Mouse (Mus musculus) liver, embryonic 16.5 days (tissue): ENCODE measurements around the gene Wdr37. TPM values are rescaled to one million over a fixed set of nuclear protein-coding genes. Genes with fewer than 3 reads are reported as not detected.
"Not testable (repeated sequence)": the region's sequence is repeated elsewhere in the genome, so short reads cannot be mapped to it uniquely, and the experiment has no call there.

Source experiments
- ATAC-seq: fragments of 200-750 bp; cut with Nextera tagmentation; 2 replicates; pipeline ENCODE4 v1.8.0; 2017; ENCODE audit warnings: low read depth, mild to moderate bottlenecking, moderate number of reproducible peaks, moderate library complexity
- H3K27ac ChIP-seq: fragments of 300-500 bp; sonication (generic); 2 replicates; pipeline ENCODE4 v1.5.1; 2014; ENCODE audit warnings: mild to moderate bottlenecking, low read length
- H3K27me3 ChIP-seq: fragments of 300-500 bp; sonication (generic); 2 replicates; pipeline ENCODE4 v1.6.1; 2014; ENCODE audit warnings: low read depth, low read length, mixed read lengths; ENCODE audit not compliant: control insufficient read depth, insufficient read depth
- H3K36me3 ChIP-seq: fragments of 300-500 bp; sonication (generic); 2 replicates; pipeline ENCODE4 v1.6.1; 2014; ENCODE audit warnings: mild to moderate bottlenecking; ENCODE audit not compliant: control insufficient read depth, insufficient read depth
- H3K4me1 ChIP-seq: fragments of 300-500 bp; sonication (generic); 2 replicates; pipeline ENCODE4 v1.6.1; 2014; ENCODE audit warnings: low read depth, low read length, mixed read lengths; ENCODE audit not compliant: control insufficient read depth
- H3K4me2 ChIP-seq: fragments of 300-500 bp; sonication (generic); 2 replicates; pipeline ENCODE4 v1.6.1; 2014; ENCODE audit warnings: low read depth, low read length, mixed read lengths
- H3K4me3 ChIP-seq: fragments of 300-500 bp; sonication (generic); 2 replicates; pipeline ENCODE4 v1.5.1; 2014; ENCODE audit warnings: low read depth, mild to moderate bottlenecking, low read length
- H3K9ac ChIP-seq: fragments of 300-500 bp; sonication (generic); 2 replicates; pipeline ENCODE4 v1.6.1; 2014; ENCODE audit warnings: low read depth, low read length
- H3K9me3 ChIP-seq: fragments of 300-500 bp; sonication (generic); replicated peaks from 2 replicates; pipeline ENCODE4 v1.6.1; 2016; ENCODE audit warnings: low read length; ENCODE audit not compliant: control insufficient read depth
- whole genome bisulfite sequencing: fragments of 180-500 bp; shearing (Covaris S2); extraction: QIAGEN DNeasy Blood & Tissue Kit; methylation state at CpG from one replicate; pipeline ENCODE4 v1.1.7; 2014; ENCODE audit not compliant: insufficient replicate concordance; 5-methylcytosine and 5-hydroxymethylcytosine counted together
- polyA plus RNA-seq: library from polyadenylated mRNA; unstranded; fragments of >200 nt; fragmentation: Nextera tagmentation; extraction: Ambion mirVana; gene quantifications from 2 replicates; pipeline ENCODE4 v1.2.1, GENCODE M21; 2015

Wdr37 gene
- polyA plus RNA-seq = 6.8 and 7.2 TPM in 2 replicates

DNA sequence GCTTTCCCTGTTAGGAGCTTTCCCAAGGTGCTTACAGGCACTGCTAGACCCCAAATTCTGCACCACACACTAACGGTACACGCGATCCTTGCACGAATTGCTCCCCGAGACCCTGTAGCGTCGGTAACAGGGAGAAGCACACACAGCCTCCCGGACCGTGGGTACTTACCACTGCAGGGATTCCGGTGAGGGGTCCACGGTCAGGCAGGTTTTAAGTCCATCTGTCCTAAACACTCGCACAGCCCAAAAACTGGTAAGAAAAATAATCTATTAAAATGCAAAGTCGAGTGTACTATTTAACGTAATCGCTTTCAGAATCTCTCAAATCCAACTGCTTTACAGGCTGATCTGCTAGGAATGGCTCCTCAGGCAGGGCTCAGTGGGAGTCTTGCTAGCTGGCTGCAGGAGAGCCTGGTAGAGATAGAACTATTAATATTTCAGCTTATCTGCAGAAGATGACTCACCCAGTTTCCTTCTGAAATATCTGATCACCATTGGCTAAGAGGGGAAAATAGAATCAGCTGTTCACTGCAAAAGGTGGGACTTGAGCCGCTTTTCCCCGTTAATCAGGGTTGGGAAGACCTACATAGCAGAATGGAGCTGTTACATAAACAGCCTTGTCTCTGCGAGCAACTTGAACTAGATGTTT is at the start of gene Wdr37:
Gene Wdr37 (minus strand): TSS at position 596 of the 649 bp plus-strand sequence.
- H3K27me3 ChIP-seq = no peaks in the 10 kb centered on the region
- H3K4me1 ChIP-seq = peaks cover 15% of the 10 kb centered on the region
- H3K9me3 ChIP-seq = no peaks in the 10 kb centered on the region
- peak within 1 kb of the TSS; percentile 81 for H3K9ac ChIP-seq
- WGBS = under 1% methylated on average over 18 of the region's 18 CpGs
- peak; percentile 68 for ATAC-seq
- peak within 1 kb of the TSS; percentile 96 for H3K27ac ChIP-seq
- peak within 1 kb of the TSS; percentile 80 for H3K4me3 ChIP-seq
- peak within 1 kb of the TSS; percentile 83 for H3K4me2 ChIP-seq
- H3K36me3 ChIP-seq = no peaks in the 10 kb centered on the region

GRCm38 (mm10) chr13:8913890-8914289 is 42.2 kb upstream of the Wdr37 start:
- 77% methylated on average over 8 of the region's 8 CpGs for WGBS
- not testable (repeated sequence) for H3K9me3 ChIP-seq, H3K27ac ChIP-seq, H3K27me3 ChIP-seq, ATAC-seq, H3K4me1 ChIP-seq, H3K36me3 ChIP-seq, H3K4me2 ChIP-seq, H3K9ac ChIP-seq, H3K4me3 ChIP-seq

GRCm38 (mm10) chr13:8905986-8906385 is 34.3 kb upstream of the Wdr37 start:
- not testable (repeated sequence) for H3K4me2 ChIP-seq, H3K4me3 ChIP-seq, H3K27ac ChIP-seq, H3K9me3 ChIP-seq, H3K36me3 ChIP-seq, H3K27me3 ChIP-seq, ATAC-seq, H3K9ac ChIP-seq, H3K4me1 ChIP-seq
- 61% methylated on average over 2 of the region's 2 CpGs for WGBS

GRCm38 (mm10) chr13:8888603-8889002 is 16.9 kb upstream of the Wdr37 start:
- Histone ChIP-seq H3K4me1 (peaks cover 7% of the 10 kb centered on the region), H3K27me3 (no peaks in the 10 kb centered on the region), H3K27ac (no peak overlapping the region), H3K9ac (no peak overlapping the region), H3K9me3 (no peaks in the 10 kb centered on the region), H3K4me2 (no peak overlapping the region), H3K4me3 (no peak overlapping the region), H3K36me3 (peaks cover 8% of the 10 kb centered on the region; the same call in 1 of the 2 replicates)
- no peak for ATAC-seq
- WGBS = 93% methylated on average over 1 of the region's 1 CpGs

DNA sequence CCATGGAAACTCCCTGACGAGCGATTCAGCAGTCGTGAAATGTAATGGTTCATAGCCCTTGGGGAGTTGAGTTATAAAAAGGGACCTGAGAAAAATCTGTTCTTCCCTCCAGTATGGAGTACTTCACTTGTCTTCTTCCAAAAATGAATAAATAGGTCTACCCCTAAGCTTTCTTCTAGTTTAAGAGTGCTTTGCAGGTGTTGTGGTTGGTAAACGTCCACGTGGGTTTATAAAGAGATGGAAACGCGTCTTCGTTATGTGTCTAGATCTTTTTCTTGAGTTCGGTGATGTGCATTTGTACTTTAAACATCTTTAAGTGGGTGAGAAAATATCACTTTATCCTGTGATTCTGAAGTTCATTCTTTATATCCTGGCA is 14.5 kb upstream of the Wdr37 start:
- H3K4me2 ChIP-seq = peak overlapping the region; percentile 90
- H3K4me1 ChIP-seq = peaks cover 7% of the 10 kb centered on the region
- 4% methylated on average over 9 of the region's 9 CpGs for WGBS
- ATAC-seq = no peak
- H3K9me3 ChIP-seq = no peaks in the 10 kb centered on the region
- peak overlapping the region; percentile 40 for H3K27ac ChIP-seq
- peak overlapping the region; percentile 74 for H3K9ac ChIP-seq
- H3K36me3 ChIP-seq = peaks cover 8% of the 10 kb centered on the region; the same call in 1 of the 2 replicates
- H3K4me3 ChIP-seq = peak overlapping the region; percentile 70
- no peaks in the 10 kb centered on the region for H3K27me3 ChIP-seq

DNA sequence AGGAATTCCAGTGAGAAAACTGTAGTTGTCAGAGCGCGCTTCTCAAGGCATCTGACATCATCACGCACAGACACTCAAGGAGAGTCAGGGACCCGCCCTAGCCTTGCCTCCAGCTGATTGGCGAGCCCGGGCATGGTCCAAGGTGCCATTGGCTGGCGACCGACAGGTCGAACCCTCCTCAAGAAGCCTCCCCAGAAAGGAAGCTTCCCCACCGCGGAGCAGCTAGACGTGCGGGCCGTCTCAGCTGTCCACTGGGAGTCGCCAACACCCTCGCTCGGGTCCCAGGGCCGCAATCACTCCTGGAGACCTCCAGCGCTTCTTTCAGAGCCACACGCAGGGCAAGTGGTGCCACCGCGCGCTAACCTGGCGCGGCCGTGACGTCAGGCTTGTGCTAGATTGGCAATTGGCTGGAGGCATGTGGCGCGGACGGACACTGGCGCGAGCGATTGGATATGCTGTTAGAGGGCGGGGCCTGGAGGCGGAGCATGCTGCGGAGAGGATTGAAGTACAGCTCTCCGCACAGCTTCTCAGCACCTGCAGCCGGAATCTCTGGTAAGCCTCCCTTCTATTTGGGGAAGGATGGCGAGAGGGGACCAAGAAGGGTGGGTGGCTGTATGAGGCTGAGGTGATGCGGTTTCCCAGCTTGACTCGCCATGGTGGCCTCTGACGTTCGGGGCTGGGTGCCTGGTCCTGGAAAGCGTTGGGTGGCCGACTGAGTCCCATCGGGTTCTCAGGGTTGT is 13.9 kb upstream of the Wdr37 start, which contains the start of gene Idi1:
Gene Idi1 (plus strand): TSS at position 57 of the 740 bp plus-strand sequence.
- H3K27ac ChIP-seq = peak within 1 kb of the TSS; percentile 72
- under 1% methylated on average over 46 of the region's 46 CpGs for WGBS
- H3K4me1 ChIP-seq = peaks cover 7% of the 10 kb centered on the region
- H3K4me3 ChIP-seq = peak within 1 kb of the TSS; percentile 70
- peak; percentile 98 for ATAC-seq
- H3K9me3 ChIP-seq = no peaks in the 10 kb centered on the region
- H3K36me3 ChIP-seq = peaks cover 8% of the 10 kb centered on the region; the same call in 1 of the 2 replicates
- no peaks in the 10 kb centered on the region for H3K27me3 ChIP-seq
- peak within 1 kb of the TSS; percentile 90 for H3K4me2 ChIP-seq
- H3K9ac ChIP-seq = peak within 1 kb of the TSS; percentile 74

GRCm38 (mm10) chr13:8883870-8884269 is 12.2 kb upstream of the Wdr37 start:
- ATAC-seq = not testable (repeated sequence)
- 68% methylated on average over 5 of the region's 5 CpGs for WGBS

DNA sequence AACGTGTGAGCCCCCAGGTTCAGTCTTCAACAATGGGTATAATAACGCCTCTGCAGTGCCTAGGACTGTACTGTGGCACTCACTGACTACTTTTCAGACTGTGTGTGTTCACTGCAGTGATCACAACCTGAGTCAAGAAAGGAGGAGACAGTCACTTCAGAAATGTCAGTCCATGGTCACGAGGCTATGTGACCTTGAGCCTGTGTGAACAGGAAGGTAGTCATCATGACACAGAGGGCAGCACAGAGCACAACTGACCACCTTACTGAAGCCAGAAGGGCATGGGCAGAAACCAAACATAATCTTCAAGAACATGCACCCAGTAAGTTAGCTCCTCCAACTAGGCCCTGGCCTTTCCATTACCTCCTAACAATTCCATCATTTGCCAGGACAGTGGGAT is 9.9 kb upstream of the Wdr37 start:
- no peaks in the 10 kb centered on the region for H3K27me3 ChIP-seq
- 38% methylated on average over 3 of the region's 3 CpGs for WGBS
- H3K9ac ChIP-seq = no peak overlapping the region
- no peak overlapping the region for H3K4me3 ChIP-seq
- H3K36me3 ChIP-seq = no peaks in the 10 kb centered on the region
- H3K4me2 ChIP-seq = no peak overlapping the region
- ATAC-seq = no peak
- H3K4me1 ChIP-seq = peaks cover 4% of the 10 kb centered on the region
- no peak overlapping the region for H3K27ac ChIP-seq
- no peaks in the 10 kb centered on the region for H3K9me3 ChIP-seq

More at GRCm38 (mm10) chr13:8883870-8884269, 12.2 kb upstream of the Wdr37 start:
- not testable (repeated sequence) for H3K4me2 ChIP-seq, H3K4me3 ChIP-seq, H3K9ac ChIP-seq, H3K4me1 ChIP-seq, H3K9me3 ChIP-seq, H3K36me3 ChIP-seq, H3K27me3 ChIP-seq, H3K27ac ChIP-seq

- H3K4me3 ChIP-seq = no peak overlapping the region
- no peak overlapping the region for H3K9ac ChIP-seq
- H3K4me2 ChIP-seq = no peak overlapping the region
- no peak overlapping the region for H3K27ac ChIP-seq
- ATAC-seq = no peak
- peaks cover 15% of the 10 kb centered on the region for H3K4me1 ChIP-seq
- no peaks in the 10 kb centered on the region for H3K36me3 ChIP-seq
- H3K27me3 ChIP-seq = no peaks in the 10 kb centered on the region
- H3K9me3 ChIP-seq = no peaks in the 10 kb centered on the region
- WGBS = 78% methylated on average over 1 of the region's 1 CpGs
Measured at GRCm38 (mm10) chr13:8873776-8874175, 2.1 kb upstream of the Wdr37 start.
